Mouse (Mus musculus) inflammation-experienced regulatory T-cells, adult 6 months (primary cell): ENCODE data around the gene Pfkfb1. TPM values are rescaled to one million over a fixed set of nuclear protein-coding genes. Genes with fewer than 3 reads are reported as not detected.

Source experiments
- ATAC-seq: one replicate; pipeline ENCODE4 v1.8.0; 2017
- polyA plus RNA-seq, 3 experiments: library from polyadenylated mRNA; unstranded; fragments of 100-300 nt; shearing (Covaris generic); gene quantifications; one replicate each; pipeline ENCODE4 v1.2.1; 2017

Gene Pfkfb1
- 1 to 10 TPM; 6.5 to 9.1 (median 7.5) TPM for polyA plus RNA-seq

- peak; percentile 97 for ATAC-seq
These were observed at the start of gene Pfkfb1 for GRCm38 (mm10) chrX:150588023-150588764. Gene Pfkfb1 (plus strand): TSS chrX:150588229.

DNA sequence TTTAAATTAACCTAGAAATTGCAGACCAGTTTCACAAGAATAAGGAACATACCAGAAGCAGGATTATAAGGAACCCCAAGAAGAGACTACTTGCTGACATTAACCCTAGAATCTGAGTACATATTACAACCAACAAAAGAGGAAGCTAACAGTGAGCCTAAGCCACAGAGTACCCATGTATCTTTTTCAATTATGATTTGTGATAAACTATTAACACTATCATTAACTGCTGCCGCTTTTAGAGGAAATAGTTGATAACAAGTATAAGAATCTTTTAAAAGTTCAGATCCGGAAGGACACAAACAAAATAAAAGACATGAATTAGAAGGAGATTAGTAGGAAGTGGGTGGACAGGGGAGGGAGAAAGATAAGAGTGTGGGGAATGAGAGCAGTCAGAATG, 47.9 kb upstream of the Pfkfb1 start:
- no peak for ATAC-seq

- ATAC-seq: no peak
These were observed 46.3 kb upstream of the Pfkfb1 start for GRCm38 (mm10) chrX:150541684-150542083.

DNA sequence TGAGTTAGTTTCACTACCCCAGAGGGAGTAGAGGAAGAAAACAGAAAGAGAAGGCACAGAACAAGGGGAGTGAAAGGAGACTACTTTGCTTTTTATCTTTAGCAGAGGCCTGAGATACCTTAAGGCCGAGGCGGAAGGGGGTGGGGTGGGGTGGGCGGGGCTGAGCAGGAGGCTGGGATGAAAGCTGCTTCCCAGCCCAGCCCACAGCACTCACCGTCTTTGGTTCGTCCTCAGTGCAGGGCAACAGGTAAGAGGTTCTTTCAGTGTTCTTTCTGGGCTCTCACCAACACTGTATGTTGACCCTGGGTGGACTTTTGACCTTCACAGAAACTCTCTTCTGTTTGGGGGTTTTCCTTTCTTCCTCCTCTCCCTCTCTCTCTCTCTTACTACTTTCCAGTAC, 40.8 kb upstream of the Pfkfb1 start, which contains the start of gene Alas2:
TSS of gene Alas2 (plus strand) at position 137 of the 400 bp plus-strand sequence.
- ATAC-seq: no peak

- ATAC-seq: no peak
These were observed 38.4 kb upstream of the Pfkfb1 start for GRCm38 (mm10) chrX:150549639-150550038.

GRCm38 (mm10) chrX:150551986-150552385, 36.0 kb upstream of the Pfkfb1 start:
- ATAC-seq: no peak

DNA sequence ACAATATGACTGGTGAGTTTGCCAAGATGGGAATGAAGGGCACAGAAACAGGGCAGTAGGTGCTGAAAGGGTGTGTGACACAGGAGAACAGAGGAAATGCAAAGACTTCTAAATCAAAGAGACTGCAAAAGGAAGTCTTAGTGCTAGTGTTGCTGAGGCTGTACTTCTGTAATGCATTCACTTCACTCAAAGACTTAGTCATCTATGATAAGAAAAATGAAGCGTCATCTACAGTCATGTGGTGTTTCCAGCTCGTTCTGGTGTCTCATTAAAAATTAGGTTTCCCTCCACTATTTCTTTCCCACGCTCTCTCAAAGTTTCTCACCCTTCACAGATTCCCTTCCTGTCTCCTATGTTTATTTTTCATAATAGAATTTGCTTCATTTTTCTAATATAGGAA, 34.0 kb upstream of the Pfkfb1 start:
- ATAC-seq: no peak

GRCm38 (mm10) chrX:150564644-150565357, 23.2 kb upstream of the Pfkfb1 start:
- no peak for ATAC-seq

DNA sequence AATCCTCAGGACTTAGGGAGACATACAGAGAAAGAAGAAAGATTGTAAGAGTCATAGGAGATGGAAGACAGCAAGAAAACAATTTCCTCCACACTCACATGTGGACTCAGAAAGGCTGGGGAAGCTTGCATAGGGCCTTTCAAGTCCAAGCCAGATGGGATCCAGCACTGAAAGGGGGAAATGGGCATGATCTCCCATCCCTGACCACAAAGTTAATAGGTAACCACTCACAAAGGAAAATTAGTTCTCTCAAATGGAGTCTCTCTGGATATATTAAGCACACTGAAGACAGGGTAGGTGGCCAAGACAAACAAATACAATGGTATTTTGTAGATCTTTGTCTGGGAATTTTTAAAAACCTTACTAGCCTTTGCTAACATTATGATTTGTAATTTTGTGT, 6.1 kb upstream of the Pfkfb1 start:
- ATAC-seq: no peak

DNA sequence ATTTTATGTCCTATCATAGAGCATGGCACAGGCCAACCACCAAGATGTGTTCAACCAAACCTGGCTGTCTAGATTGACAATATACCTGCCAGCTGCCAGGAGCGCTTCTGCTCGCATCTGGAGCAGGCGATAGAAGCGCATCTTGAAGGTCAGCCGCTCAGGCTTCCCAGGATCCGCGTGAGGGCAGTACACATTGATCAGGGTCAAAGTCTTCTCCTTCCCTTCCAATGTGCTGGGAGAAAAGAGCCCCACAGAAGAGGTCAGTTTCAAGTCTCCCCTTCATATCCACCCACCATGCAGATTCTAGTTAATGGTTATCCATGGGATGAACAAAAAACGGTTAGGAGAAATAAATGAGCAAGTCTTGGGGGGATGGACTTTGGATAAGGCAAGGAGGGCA, 2.9 kb upstream of the Pfkfb1 start:
- no peak for ATAC-seq

DNA sequence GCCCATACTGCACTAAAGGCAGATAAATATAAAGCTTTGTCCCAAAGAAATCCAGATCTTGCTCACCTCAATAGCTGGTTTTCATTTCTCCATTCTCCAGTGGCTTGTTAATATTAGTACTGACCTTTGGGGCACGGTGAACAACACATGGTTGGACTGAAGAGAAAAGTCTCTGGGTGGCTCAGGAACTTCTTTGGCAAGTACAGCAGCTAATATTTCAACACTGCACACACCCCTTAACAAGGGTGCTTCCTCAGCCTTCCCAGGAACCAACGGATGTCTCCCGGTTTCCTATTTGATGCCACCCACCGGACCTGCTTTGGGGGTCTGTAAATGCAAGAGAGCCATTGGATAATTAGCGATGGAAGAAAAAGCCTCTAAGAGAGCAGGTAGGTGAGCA, 1.7 kb downstream of the Pfkfb1 start, which contains the start of gene Apex2:
TSS of gene Apex2 (minus strand) at position 173 of the 400 bp plus-strand sequence.
- no peak for ATAC-seq

DNA sequence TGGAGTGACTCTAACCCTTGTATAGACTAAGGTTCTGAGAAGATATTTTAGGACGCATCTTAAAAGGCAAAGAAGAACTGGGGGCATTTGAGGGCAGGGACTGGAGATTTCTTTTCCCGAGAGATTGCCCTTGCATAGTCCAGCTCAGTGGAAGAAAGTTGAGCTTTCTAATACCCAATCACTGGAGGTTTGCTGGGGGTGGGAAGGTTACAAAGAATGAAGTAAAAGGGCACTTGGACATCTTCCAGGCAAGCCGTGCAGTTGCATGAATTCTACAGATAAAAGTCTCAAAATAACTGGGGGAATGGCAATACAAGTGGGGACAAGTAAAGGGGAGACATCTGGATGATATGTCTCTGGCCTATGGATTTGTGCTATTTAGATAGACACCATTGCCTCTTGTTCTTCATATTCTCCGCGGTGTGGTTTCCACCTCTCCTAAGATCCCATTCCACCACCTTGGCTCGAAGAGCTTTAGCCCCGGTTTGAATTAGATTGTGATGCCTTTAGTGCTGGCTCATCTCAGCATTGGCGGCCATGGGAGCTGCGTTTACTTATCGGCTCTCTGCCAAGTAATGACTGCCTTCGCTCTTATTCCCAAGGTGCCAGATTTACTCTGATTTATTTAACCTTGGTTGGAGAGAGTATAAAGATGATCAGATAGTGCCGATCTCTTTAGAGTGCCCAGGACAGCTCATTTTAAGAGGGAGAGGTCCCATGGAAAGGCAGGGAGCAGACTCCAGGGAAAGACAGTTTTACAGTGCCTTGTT, 5.4 kb downstream of the Pfkfb1 start:
- no peak for ATAC-seq

- ATAC-seq: no peak
These were observed 6.1 kb downstream of the Pfkfb1 start for GRCm38 (mm10) chrX:150594176-150594575.

DNA sequence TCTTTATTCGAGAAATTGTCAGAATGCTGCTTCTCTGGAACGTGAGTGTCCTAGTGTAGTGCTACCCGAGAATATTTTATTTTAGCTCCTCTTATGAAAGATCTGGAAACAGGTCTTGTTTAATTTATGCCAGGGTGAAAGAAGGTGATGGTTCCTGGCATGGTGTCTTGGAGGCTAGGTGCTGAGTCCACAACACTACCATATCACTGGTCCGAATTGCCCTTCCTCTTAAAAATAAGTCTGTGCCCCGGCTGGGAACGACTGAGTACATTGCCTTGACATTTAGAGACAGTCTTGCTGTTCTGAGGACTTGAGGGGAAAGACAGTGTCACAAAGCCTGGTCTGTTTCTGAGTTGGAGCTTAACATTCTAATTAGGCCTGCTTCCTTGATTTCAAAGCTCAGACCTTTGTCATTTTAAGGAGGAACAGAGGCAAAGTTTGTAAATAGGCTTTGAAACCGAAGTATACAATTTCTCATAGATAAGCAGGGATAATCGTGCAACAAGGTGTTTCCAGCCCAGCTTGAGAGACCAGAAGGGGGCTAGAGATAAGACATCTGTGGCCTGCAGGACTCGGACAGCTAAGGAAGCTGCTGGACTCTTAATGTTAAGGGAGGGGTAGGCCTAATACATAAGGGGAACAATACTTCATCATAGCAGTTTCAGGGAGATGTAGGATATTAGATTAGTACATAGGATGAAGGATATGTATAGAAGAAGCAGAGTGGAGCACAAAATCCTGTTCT, 7.2 kb downstream of the Pfkfb1 start:
- ATAC-seq: no peak

GRCm38 (mm10) chrX:150598882-150599281, 10.9 kb downstream of the Pfkfb1 start:
- ATAC-seq: no peak

GRCm38 (mm10) chrX:150636421-150636820, 48.4 kb downstream of the Pfkfb1 start:
- no peak for ATAC-seq

DNA sequence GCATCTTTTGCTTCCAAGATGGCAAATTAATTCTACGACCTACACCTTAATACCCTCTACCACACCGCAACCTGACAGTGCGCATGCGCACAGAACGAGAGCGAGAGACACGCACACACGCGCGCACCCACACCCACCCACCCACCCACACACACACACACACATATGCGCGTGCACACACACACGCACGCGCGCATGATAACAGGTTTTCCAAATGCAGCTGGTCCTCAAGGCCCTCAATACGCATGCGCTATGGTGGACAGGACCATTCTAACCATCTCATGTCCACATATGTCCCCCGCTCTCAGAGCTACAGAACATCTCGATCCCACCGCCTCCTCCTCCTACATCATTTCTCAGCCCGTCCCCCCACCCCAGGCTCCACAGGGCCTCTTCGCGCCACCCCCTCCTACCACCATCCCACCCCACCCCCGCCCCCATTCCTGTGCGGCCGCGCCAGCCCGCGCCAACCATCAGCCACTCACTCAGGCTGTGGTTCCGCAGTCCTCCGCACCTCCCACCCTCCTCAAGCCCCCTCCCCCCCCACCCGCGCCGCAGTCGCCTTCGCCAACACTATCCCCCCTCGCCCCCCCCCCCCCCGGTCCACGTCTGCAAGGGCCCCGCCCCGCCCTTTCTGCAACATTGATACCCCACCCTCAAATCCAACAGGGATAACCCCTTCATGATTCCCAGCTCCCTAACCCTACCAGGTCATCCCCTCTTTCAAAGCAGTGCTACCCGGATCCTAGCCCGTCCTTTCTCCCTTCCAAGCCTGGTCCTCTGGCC, 68.3 kb downstream of the Pfkfb1 start:
- no peak for ATAC-seq

GRCm38 (mm10) chrX:150656908-150657796, 69.1 kb downstream of the Pfkfb1 start, which contains the start of gene Tro:
Gene Tro (minus strand): TSS chrX:150657583.
- no peak for ATAC-seq

- no peak for ATAC-seq
These were observed 69.7 kb downstream of the Pfkfb1 start for GRCm38 (mm10) chrX:150657797-150658118.

GRCm38 (mm10) chrX:150662809-150663208, 74.8 kb downstream of the Pfkfb1 start:
- ATAC-seq: no peak

- ATAC-seq: no peak
These were observed 89.5 kb downstream of the Pfkfb1 start for GRCm38 (mm10) chrX:150677505-150677904.
